15 mouse cellular contexts compared by ENCODE assay signal in the genomic region with DNA sequence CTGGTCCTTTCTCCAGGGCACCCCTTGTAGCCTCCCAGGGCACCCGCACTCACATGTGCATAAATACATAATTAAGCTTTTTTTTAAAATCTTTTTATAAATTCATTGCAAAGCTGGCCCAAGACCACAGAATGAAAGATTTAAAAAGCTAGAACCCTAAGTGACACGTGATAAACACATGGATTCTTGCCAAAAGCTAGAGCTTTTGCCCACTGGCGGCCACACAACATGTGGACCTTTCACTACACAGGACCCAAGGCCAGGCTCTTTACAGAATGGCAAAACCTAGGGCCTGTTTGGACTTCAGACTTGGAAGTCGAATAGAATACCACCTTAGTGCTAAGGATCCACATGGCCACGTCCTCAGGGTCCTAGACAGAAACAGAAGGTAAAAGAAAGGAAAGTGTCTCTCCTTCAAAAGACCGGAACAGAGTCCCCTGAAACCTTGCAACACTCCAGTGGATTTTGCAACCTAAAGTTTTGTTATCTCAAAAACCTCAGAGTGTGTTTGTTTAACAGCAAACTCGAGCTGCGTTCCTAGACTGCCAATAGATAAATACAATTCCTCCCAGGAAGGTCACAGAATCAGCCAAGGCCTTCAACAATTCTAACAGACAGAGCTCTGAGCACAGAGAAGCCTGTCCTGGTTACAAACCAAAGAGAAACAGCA. TPM values are rescaled to one million over a fixed set of nuclear protein-coding genes. Genes with fewer than 3 reads are reported as not detected.
DNase-seq lines count a peak whose midpoint lies in the region; ATAC-seq and TF ChIP-seq lines count a peak whose summit lies in the region.
"Had no signal": no experiment of that assay in that cellular context is flagged by ENCODE, and none has a peak within 500 bp of the region (broad histone marks: within the 10 kb centered on the region; RNA-seq: fewer than 3 reads in every experiment).

No protein-coding gene starts in this region.

- peak; percentile 43 for DNase-seq in adrenal gland, postnatal 14 days
- DNase-seq in adrenal gland, adult 8-10 months: no peak
- DNase-seq in ovary, adult 18-20 months (ENCODE audit: low spot score): peak; percentile 51
- no peak for DNase-seq in ovary, postnatal 36 days (ENCODE audit: low spot score)
- peak; percentile 27 for DNase-seq in liver, postnatal 0 days
- DNase-seq in stomach, postnatal 0 days (ENCODE audit: low spot score): no peak
- no peak for DNase-seq in cerebellum, adult 8-10 months
- no peak for DNase-seq in left cerebral cortex, postnatal 10 days (ENCODE audit: extremely low spot score in 1 of 2, low spot score in 2 of 2)
- DNase-seq: cerebellum, adult 18-20 months; kidney, adult 9 months had no signal

- peak; percentile 72 for ATAC-seq in liver, postnatal 0 days
- ATAC-seq in stomach, postnatal 0 days (ENCODE audit: low FRiP score, low TSS enrichment): peak; percentile 39; the same call in 1 of the 2 replicates
- ATAC-seq: activated CD4-positive, CD25-positive, alpha-beta regulatory T cell, adult 4 months had no signal

- intact Hi-C loops in left cerebral cortex, postnatal 10 days (cut with DNase I): no loop called here

- H3K9me3 ChIP-seq in liver, postnatal 0 days (ENCODE audit: low read length): no peaks in the 10 kb centered on the region
- no peaks in the 10 kb centered on the region for H3K9me3 ChIP-seq in stomach, postnatal 0 days (ENCODE audit: control insufficient read depth, low read length)
- H3K9me3 ChIP-seq: embryonic facial prominence, embryonic 15.5 days; hindbrain, embryonic 15.5 days; megakaryocyte, embryonic 14.5 days; neural tube, embryonic 13.5 days had no signal

- peak; percentile 65; the same call in 1 of the 2 replicates for TF ChIP-seq EP300 in liver, postnatal 0 days (IDR thresholded peaks at IDR 0.05; ENCODE audit: low read depth)
- no peak for TF ChIP-seq EP300 in stomach, postnatal 0 days (optimal IDR thresholded peaks at IDR 0.05)

- H3K9ac ChIP-seq in liver, postnatal 0 days (replicated peaks): no peak overlapping the region
- H3K9ac ChIP-seq in stomach, postnatal 0 days (ENCODE audit: low read length): no peak overlapping the region
- H3K9ac ChIP-seq: embryonic facial prominence, embryonic 15.5 days; hindbrain, embryonic 15.5 days; neural tube, embryonic 13.5 days had no signal

- no peaks in the 10 kb centered on the region for H3K27me3 ChIP-seq in liver, postnatal 0 days (ENCODE audit: insufficient read depth, low read length)
- no peaks in the 10 kb centered on the region for H3K27me3 ChIP-seq in stomach, postnatal 0 days (ENCODE audit: control insufficient read depth, insufficient read depth, low read length)
- H3K27me3 ChIP-seq: embryonic facial prominence, embryonic 15.5 days; hindbrain, embryonic 15.5 days; megakaryocyte, embryonic 14.5 days; neural tube, embryonic 13.5 days had no signal

- peak overlapping the region; percentile 87 for H3K27ac ChIP-seq in liver, postnatal 0 days (ENCODE audit: low read depth)
- H3K27ac ChIP-seq in stomach, postnatal 0 days (replicated peaks): no peak overlapping the region
- H3K27ac ChIP-seq: embryonic facial prominence, embryonic 15.5 days; hindbrain, embryonic 15.5 days; neural tube, embryonic 13.5 days had no signal

- H3K4me2 ChIP-seq in liver, postnatal 0 days (ENCODE audit: low read depth, low read length): peak overlapping the region; percentile 31
- no peak overlapping the region for H3K4me2 ChIP-seq in stomach, postnatal 0 days (replicated peaks; ENCODE audit: low read depth)
- H3K4me2 ChIP-seq: embryonic facial prominence, embryonic 15.5 days; hindbrain, embryonic 15.5 days; neural tube, embryonic 13.5 days had no signal

- H3K4me3 ChIP-seq in liver, postnatal 0 days (ENCODE audit: low read depth, low read length): no peak overlapping the region
- H3K4me3 ChIP-seq in stomach, postnatal 0 days (ENCODE audit: low read depth, low read length): no peak overlapping the region
- H3K4me3 ChIP-seq: embryonic facial prominence, embryonic 15.5 days; hindbrain, embryonic 15.5 days; megakaryocyte, embryonic 14.5 days; neural tube, embryonic 13.5 days had no signal

- H3K4me1 ChIP-seq in liver, postnatal 0 days (ENCODE audit: insufficient read depth): peaks cover 24% of the 10 kb centered on the region
- no peaks in the 10 kb centered on the region for H3K4me1 ChIP-seq in stomach, postnatal 0 days (replicated peaks; ENCODE audit: control insufficient read depth, insufficient read depth)
- H3K4me1 ChIP-seq: embryonic facial prominence, embryonic 15.5 days; hindbrain, embryonic 15.5 days; neural tube, embryonic 13.5 days had no signal

- WGBS in liver, postnatal 0 days (ENCODE audit: insufficient replicate concordance): 34% methylated on average over 8 of the region's 8 CpGs
- WGBS in stomach, postnatal 0 days: 55% methylated on average over 8 of the region's 8 CpGs

- TF ChIP-seq CTCF in liver, postnatal 0 days (IDR thresholded peaks at IDR 0.05; ENCODE audit: low read depth): no peak
- TF ChIP-seq CTCF in stomach, postnatal 0 days (IDR thresholded peaks at IDR 0.05; ENCODE audit: low read depth): no peak

- H3K36me3 ChIP-seq in liver, postnatal 0 days (replicated peaks; ENCODE audit: insufficient read depth, low read length): peaks cover 10% of the 10 kb centered on the region
- H3K36me3 ChIP-seq in stomach, postnatal 0 days (ENCODE audit: control insufficient read depth, insufficient read depth, low read length): no peaks in the 10 kb centered on the region
- H3K36me3 ChIP-seq: embryonic facial prominence, embryonic 15.5 days; hindbrain, embryonic 15.5 days had no signal

RNA-seq across cellular contexts. Expression of a gene that starts 15.6 kb away (rescaled TPM):
- total RNA-seq in adrenal gland, postnatal 14 days (2021): 623 and 656 TPM in 2 replicates
- total RNA-seq in adrenal gland, adult 8-10 months (2022): 1,000 to 10,000 TPM; 1,258 to 1,560 (median 1,464) TPM
- polyA plus RNA-seq in liver, postnatal 0 days (2015; fragmentation: Nextera tagmentation; extraction: Ambion mirVana): 42.5 and 43.9 TPM in 2 replicates
- polyA plus RNA-seq in stomach, postnatal 0 days (2015; fragmentation: Nextera tagmentation; extraction: Ambion mirVana): 16.2 and 17.6 TPM in 2 replicates
- 10 to 100 TPM; 26.0 to 33.8 TPM for total RNA-seq in left cerebral cortex, postnatal 10 days (2021)

RNA-seq across cellular contexts. Expression of a gene that starts 37.6 kb away (rescaled TPM):
- 2.7 and 3.3 TPM in 2 replicates for total RNA-seq in adrenal gland, postnatal 14 days (2021)
- total RNA-seq in adrenal gland, adult 8-10 months (2022): 10 to 100 TPM in 1 of 4 experiments, 1 to 10 TPM in 3; 3.8 to 11.2 (median 4.3) TPM
- polyA plus RNA-seq in liver, postnatal 0 days (2015; fragmentation: Nextera tagmentation; extraction: Ambion mirVana): not detected in 2 replicates
- 0.07 and 0.24 TPM in 2 replicates for polyA plus RNA-seq in stomach, postnatal 0 days (2015; fragmentation: Nextera tagmentation; extraction: Ambion mirVana)
- under 1 TPM; 0.34 to 0.45 TPM for total RNA-seq in left cerebral cortex, postnatal 10 days (2021)
- polyA plus RNA-seq: activated CD4-positive, CD25-positive, alpha-beta regulatory T cell, adult 4 months; embryonic facial prominence, embryonic 15.5 days had no signal

Comparison
In these comparisons a context has a peak if more than half of its experiments do, and no peak if none do; other contexts are left out.
1. DNase-seq: peak in adrenal gland, postnatal 14 days (single experiment), ovary, adult 18-20 months (single experiment) and liver, postnatal 0 days (single experiment); none in adrenal gland, adult 8-10 months (single experiment), ovary, postnatal 36 days (single experiment), stomach, postnatal 0 days (single experiment), cerebellum, adult 8-10 months (single experiment) and left cerebral cortex, postnatal 10 days (0 of 2).
2. RNA of a gene that starts 15.6 kb away (total RNA-seq): 1,258 to 1,560 TPM in adrenal gland, adult 8-10 months and 623 to 656 TPM in adrenal gland, postnatal 14 days; 26.0 to 33.8 TPM in left cerebral cortex, postnatal 10 days; every median in the first group is over 10 times any median in the second.